Mouse (Mus musculus) thymus, postnatal 10 days (tissue): ENCODE results near the gene Man1a2.

Experiments used
- DNase-seq, 2 experiments: peaks; one replicate each; pipeline ENCODE4 v3.0.0; 2021; ENCODE audit warnings: low spot score in 2 of 2

Man1a2 gene

GRCm38 (mm10) chr3:100568443-100569390, 116.6 kb downstream of the Man1a2 start:
- no peak for DNase-seq

GRCm38 (mm10) chr3:100563565-100563964, 121.7 kb downstream of the Man1a2 start:
- no peak for DNase-seq

- DNase-seq, result no peak
Measured at GRCm38 (mm10) chr3:100562455-100562854, 122.8 kb downstream of the Man1a2 start.

GRCm38 (mm10) chr3:100561561-100562175, 123.6 kb downstream of the Man1a2 start:
- no peak for DNase-seq

GRCm38 (mm10) chr3:100559431-100559830, 125.9 kb downstream of the Man1a2 start:
- DNase-seq, result no peak

- DNase-seq, result peak; percentile 25 to 34
Measured at GRCm38 (mm10) chr3:100558211-100558708, 127.0 kb downstream of the Man1a2 start.

- DNase-seq, result no peak
Measured at GRCm38 (mm10) chr3:100554843-100555242, 130.5 kb downstream of the Man1a2 start.

- DNase-seq, result no peak
Measured at GRCm38 (mm10) chr3:100552171-100552570, 133.1 kb downstream of the Man1a2 start.

GRCm38 (mm10) chr3:100547913-100548292, 137.4 kb downstream of the Man1a2 start:
- DNase-seq, result no peak

- no peak for DNase-seq
Measured at GRCm38 (mm10) chr3:100547162-100547912, 138.0 kb downstream of the Man1a2 start.

GRCm38 (mm10) chr3:100536686-100537085, 148.6 kb downstream of the Man1a2 start:
- DNase-seq, result no peak

GRCm38 (mm10) chr3:100535902-100536301, 149.4 kb downstream of the Man1a2 start:
- DNase-seq, result no peak

- no peak for DNase-seq
Measured at GRCm38 (mm10) chr3:100535298-100535697, 150.0 kb downstream of the Man1a2 start.

- DNase-seq, result no peak
Measured at GRCm38 (mm10) chr3:100534394-100534793, 150.9 kb downstream of the Man1a2 start.

- no peak for DNase-seq
Measured at GRCm38 (mm10) chr3:100533429-100533828, 151.9 kb downstream of the Man1a2 start.

GRCm38 (mm10) chr3:100530919-100531318, 154.4 kb downstream of the Man1a2 start:
- no peak for DNase-seq

- no peak for DNase-seq
Measured at GRCm38 (mm10) chr3:100530244-100530788, 155.0 kb downstream of the Man1a2 start.

- no peak for DNase-seq
Measured at GRCm38 (mm10) chr3:100522671-100523070, 162.6 kb downstream of the Man1a2 start.

GRCm38 (mm10) chr3:100521626-100522025, 163.7 kb downstream of the Man1a2 start:
- no peak for DNase-seq

GRCm38 (mm10) chr3:100515754-100516141, 169.6 kb downstream of the Man1a2 start:
- DNase-seq, result no peak

GRCm38 (mm10) chr3:100515093-100515753, 170.1 kb downstream of the Man1a2 start:
- no peak for DNase-seq
